Mouse (Mus musculus): ENCODE data around the gene Lrrc41. TPM values are rescaled to one million over a fixed set of nuclear protein-coding genes. Genes with fewer than 3 reads are reported as not detected.

Lrrc41 gene
- total RNA-seq, 2 experiments from 2014 or later: 45.0 to 46.0 TPM

DNA sequence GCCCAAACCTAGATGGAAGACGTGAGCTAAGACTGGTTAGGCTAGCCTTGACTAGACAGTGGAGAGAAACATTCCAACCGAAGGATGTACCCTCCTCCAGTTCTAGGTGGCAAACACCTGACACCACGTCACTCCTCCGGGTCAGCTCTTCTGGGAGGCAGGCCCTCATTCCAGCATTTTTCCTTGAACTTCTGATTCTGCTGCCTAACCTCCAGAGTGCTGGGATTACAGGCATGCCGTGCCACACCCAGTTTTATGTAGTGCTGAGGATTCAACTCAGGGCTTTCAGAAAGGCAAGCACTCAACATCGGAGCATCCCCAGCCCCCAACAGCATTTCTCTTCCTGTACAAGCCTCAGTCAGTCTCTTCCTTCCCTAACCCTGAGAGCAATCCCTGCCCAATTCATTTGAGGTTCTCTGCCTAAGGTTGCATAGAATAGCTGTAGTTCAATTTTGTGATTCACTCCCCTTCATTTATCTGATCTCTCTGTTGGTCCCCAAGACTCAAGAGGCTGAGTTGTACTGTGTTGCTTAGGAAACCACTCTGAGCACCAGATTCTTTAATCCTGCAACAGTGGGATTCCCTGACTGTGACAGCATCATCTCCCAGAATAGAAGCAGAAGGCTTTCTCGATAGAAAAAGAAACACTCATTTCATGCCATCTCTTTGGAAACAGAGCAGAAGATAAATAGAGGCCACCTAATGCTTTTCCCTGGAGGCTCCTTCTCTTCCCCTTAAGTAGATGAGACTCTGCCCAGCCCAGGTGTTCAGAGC is 65.9 kb downstream of the Lrrc41 start:
- peak; percentile 59 to 69 for DNase-seq (ENCODE audit: low spot score in 2 of 2)
- intact Hi-C loops (cut with DNase I): no loop called here

DNA sequence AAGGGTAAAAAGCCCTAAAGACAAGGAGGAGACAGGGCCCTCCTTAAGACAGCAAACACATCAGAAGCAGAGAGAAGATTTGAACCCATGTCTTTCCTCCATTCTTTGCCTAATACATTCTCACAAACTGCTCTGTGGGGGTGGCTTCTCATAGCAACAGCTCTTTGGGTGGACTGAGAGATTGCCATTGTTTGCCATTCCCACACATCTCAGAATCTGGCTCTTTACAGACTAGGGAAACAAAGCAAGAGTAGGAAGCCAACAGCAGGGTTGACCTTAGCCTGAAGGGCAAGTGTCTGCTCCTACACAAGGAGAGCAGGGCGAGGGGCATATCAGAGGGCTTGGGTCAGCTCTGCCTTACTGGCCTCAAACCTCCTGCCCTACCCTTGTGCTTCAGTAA is 66.7 kb downstream of the Lrrc41 start:
- intact Hi-C loops (cut with DNase I): no loop called here
- no peak for DNase-seq (ENCODE audit: low spot score in 2 of 2)

- DNase-seq (ENCODE audit: low spot score in 2 of 2): no peak
- intact Hi-C loops (cut with DNase I): no loop called here
Observed at GRCm38 (mm10) chr4:116142269-116142668, 67.2 kb downstream of the Lrrc41 start.

DNA sequence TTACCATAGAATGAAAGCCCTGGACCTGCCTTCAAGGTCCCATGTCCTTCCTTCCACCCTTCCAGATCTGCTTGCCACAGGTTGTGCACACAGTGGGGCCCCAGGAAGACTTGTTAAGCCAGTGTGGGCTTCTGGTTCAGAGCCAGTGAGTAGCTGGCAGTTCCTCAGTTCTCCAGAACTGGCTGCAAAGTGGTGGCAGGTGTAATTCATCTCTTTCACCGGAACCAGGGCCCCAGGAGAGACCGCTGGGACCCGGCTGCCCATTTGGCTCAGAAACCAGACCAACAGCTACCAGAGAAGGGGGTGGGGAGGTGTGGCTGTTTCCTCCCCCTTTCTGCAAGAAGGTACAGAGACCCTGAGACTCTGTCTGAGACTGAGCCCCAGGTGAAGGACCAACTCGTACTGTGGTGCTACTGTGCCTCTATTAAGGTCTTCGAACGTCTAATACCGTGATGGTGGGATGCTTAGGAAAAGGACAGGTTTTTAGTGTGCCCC is 68.3 kb downstream of the Lrrc41 start:
- no peak for DNase-seq (ENCODE audit: low spot score in 2 of 2)
- intact Hi-C loops (cut with DNase I): no loop called here

DNA sequence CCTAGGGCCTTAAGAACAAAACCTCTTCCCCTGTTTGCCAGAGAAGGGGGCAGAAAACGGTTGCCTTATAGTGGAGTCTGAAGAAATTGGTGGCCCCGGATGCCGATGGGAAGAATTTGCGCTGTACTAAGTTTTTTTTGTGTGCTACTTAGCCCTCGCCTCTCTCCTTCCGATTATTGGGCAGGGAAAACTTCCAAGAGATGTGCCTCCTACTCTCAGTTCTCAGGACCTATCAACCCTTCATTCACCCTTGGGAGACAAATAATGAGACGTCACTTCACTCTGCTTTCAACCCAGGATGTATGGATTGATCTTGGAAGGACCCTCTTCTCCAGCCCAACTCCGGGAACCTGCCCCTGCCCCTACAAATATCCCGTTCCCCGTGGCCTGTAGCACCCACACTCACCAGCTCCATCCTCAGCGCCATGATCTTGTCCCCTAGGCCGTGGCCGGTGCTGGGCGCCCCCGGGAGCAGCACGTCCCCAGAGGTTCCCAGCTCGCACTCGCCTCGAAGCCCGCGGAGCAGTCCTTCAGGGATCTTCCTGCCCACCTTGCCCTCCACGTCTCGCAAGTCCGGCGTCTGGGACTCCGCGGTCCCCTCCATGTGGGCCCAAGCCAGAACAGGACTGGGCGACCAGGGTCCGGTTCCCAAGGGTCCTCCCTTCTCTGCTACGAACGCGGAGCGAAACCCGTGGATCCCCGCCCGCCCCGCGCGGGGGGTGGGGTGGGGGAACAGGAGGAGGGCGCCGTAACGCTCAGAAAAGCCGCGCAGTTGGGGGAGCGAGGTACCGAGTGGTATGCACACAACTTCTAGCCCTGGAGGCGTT is 69.0 kb downstream of the Lrrc41 start:
- DNase-seq (ENCODE audit: low spot score in 2 of 2): peak; percentile 52 to 76
- intact Hi-C loops (cut with DNase I): no loop called here

Other genes starting within 250 kb of the Lrrc41 start
- 1 to 10 TPM; 3.1 TPM for gene Mob3c, start 247.2 kb upstream of the Lrrc41 start, total RNA-seq (2021)
- 10 to 100 TPM; 40.0 to 45.7 TPM for gene Mknk1, start 236.1 kb upstream of the Lrrc41 start, total RNA-seq (2021)
- gene Kncn, start 190.9 kb upstream of the Lrrc41 start, total RNA-seq (2021): under 1 TPM; 0.17 to 0.64 TPM
- under 1 TPM in 1 of 2 experiments, not detected in 1; 0.21 TPM for gene 6430628N08Rik, start 184.6 kb upstream of the Lrrc41 start, total RNA-seq (2021)
- gene Dmbx1, start 135.3 kb upstream of the Lrrc41 start, total RNA-seq (2021): under 1 TPM in 1 of 2 experiments, not detected in 1; 0.18 TPM
- 10 to 100 TPM; 86.6 to 90.7 TPM for gene Faah, start 57.3 kb upstream of the Lrrc41 start, total RNA-seq (2021)
- gene Nsun4, start 21.4 kb upstream of the Lrrc41 start, total RNA-seq (2021): 1 to 10 TPM; 8.5 to 9.1 TPM
- 100 to 1,000 TPM; 434 to 435 TPM for gene Uqcrh, start 198 bp upstream of the Lrrc41 start, total RNA-seq (2021)
- under 1 TPM; 0.55 to 0.82 TPM for gene Rad54l, start 48.4 kb downstream of the Lrrc41 start, total RNA-seq (2021)
- gene Pomgnt1, start 48.6 kb downstream of the Lrrc41 start, total RNA-seq (2021): 10 to 100 TPM; 69.3 to 71.5 TPM
- 10 to 100 TPM; 23.3 to 29.5 TPM for gene Lurap1, start 76.1 kb downstream of the Lrrc41 start, total RNA-seq (2021)
- gene Tspan1, start 92.3 kb downstream of the Lrrc41 start, total RNA-seq (2021): under 1 TPM in 1 of 2 experiments, not detected in 1; 0.47 TPM
- not detected for gene 1700042G07Rik, start 98.1 kb downstream of the Lrrc41 start, total RNA-seq (2021)
- gene Gm49337, start 98.1 kb downstream of the Lrrc41 start, total RNA-seq (2021): 1 to 10 TPM in 1 of 2 experiments, not detected in 1; 2.0 TPM
- 10 to 100 TPM; 39.6 to 46.0 TPM for gene Pik3r3, start 146.3 kb downstream of the Lrrc41 start, total RNA-seq (2021)

Measured in left cerebral cortex, postnatal 14 days (tissue).